Mouse (Mus musculus): ENCODE data around the gene Traf7. TPM values are rescaled to one million over a fixed set of nuclear protein-coding genes. Genes with fewer than 3 reads are reported as not detected.

Gene Traf7
- polyA plus RNA-seq, 1 experiment = 108 TPM

- Histone ChIP-seq H3K27ac (ENCODE audit: control insufficient read depth, insufficient read depth, low read depth, low read length, poor library complexity) (no peak overlapping the region), H3K4me1 (ENCODE audit: control insufficient read depth, insufficient read depth, low read length) (peaks cover 4% of the 10 kb centered on the region), H3K4me3 (replicated peaks; ENCODE audit: control insufficient read depth, low read depth, low read length) (no peak overlapping the region)
- TF ChIP-seq CTCF (IDR thresholded peaks at IDR 0.05; ENCODE audit: control insufficient read depth, insufficient read depth, low read length) = no peak
- TF ChIP-seq POLR2A (IDR thresholded peaks at IDR 0.05; ENCODE audit: borderline replicate concordance, control insufficient read depth, low read depth, low read length) = no peak
- 33% methylated on average over 3 of the region's 3 CpGs for WGBS
Measured at GRCm38 (mm10) chr17:24537536-24537935, 9.8 kb upstream of the Traf7 start.

- Histone ChIP-seq H3K4me3 (replicated peaks; ENCODE audit: control insufficient read depth, low read depth, low read length) (no peak overlapping the region), H3K4me1 (ENCODE audit: control insufficient read depth, insufficient read depth, low read length) (peaks cover 4% of the 10 kb centered on the region), H3K27ac (ENCODE audit: control insufficient read depth, insufficient read depth, low read depth, low read length, poor library complexity) (no peak overlapping the region)
- TF ChIP-seq POLR2A (IDR thresholded peaks at IDR 0.05; ENCODE audit: borderline replicate concordance, control insufficient read depth, low read depth, low read length) (no peak), CTCF (IDR thresholded peaks at IDR 0.05; ENCODE audit: control insufficient read depth, insufficient read depth, low read length) (no peak)
- WGBS = 74% methylated on average over 5 of the region's 5 CpGs
Measured at GRCm38 (mm10) chr17:24535300-24535699, 7.6 kb upstream of the Traf7 start.

- H3K4me3 ChIP-seq (replicated peaks; ENCODE audit: control insufficient read depth, low read depth, low read length) = peak within 1 kb of the TSS; percentile 48
- no peak for TF ChIP-seq POLR2A (IDR thresholded peaks at IDR 0.05; ENCODE audit: borderline replicate concordance, control insufficient read depth, low read depth, low read length)
- TF ChIP-seq CTCF (IDR thresholded peaks at IDR 0.05; ENCODE audit: control insufficient read depth, insufficient read depth, low read length) = no peak
- no peak within 1 kb of the TSS; the same call in 1 of the 2 replicates for H3K27ac ChIP-seq (ENCODE audit: control insufficient read depth, insufficient read depth, low read depth, low read length, poor library complexity)
- peaks cover 7% of the 10 kb centered on the region for H3K4me1 ChIP-seq (ENCODE audit: control insufficient read depth, insufficient read depth, low read length)
- 73% methylated on average over 8 of the region's 8 CpGs for WGBS
Measured at GRCm38 (mm10) chr17:24534160-24534718, 6.5 kb upstream of the Traf7 start, which contains the start of gene Rab26. Rab26 (minus strand) TSS chr17:24534210.

GRCm38 (mm10) chr17:24533099-24533992, 5.6 kb upstream of the Traf7 start:
- 16% methylated on average over 53 of the region's 53 CpGs for WGBS
- no peak overlapping the region; the same call in 1 of the 2 replicates for H3K27ac ChIP-seq (ENCODE audit: control insufficient read depth, insufficient read depth, low read depth, low read length, poor library complexity)
- H3K4me1 ChIP-seq (ENCODE audit: control insufficient read depth, insufficient read depth, low read length) = peaks cover 10% of the 10 kb centered on the region
- TF ChIP-seq CTCF (IDR thresholded peaks at IDR 0.05; ENCODE audit: control insufficient read depth, insufficient read depth, low read length) (no peak), POLR2A (IDR thresholded peaks at IDR 0.05; ENCODE audit: borderline replicate concordance, control insufficient read depth, low read depth, low read length) (peak; percentile 5; the same call in 1 of the 2 replicates)
- H3K4me3 ChIP-seq (replicated peaks; ENCODE audit: control insufficient read depth, low read depth, low read length) = peak overlapping the region; percentile 48

GRCm38 (mm10) chr17:24532045-24532444, 4.3 kb upstream of the Traf7 start:
- Histone ChIP-seq H3K4me3 (replicated peaks; ENCODE audit: control insufficient read depth, low read depth, low read length) (no peak overlapping the region), H3K4me1 (ENCODE audit: control insufficient read depth, insufficient read depth, low read length) (peaks cover 10% of the 10 kb centered on the region), H3K27ac (ENCODE audit: control insufficient read depth, insufficient read depth, low read depth, low read length, poor library complexity) (no peak overlapping the region)
- WGBS = 82% methylated on average over 7 of the region's 7 CpGs
- TF ChIP-seq CTCF (IDR thresholded peaks at IDR 0.05; ENCODE audit: control insufficient read depth, insufficient read depth, low read length) = no peak
- TF ChIP-seq POLR2A (IDR thresholded peaks at IDR 0.05; ENCODE audit: borderline replicate concordance, control insufficient read depth, low read depth, low read length) = no peak

- 83% methylated on average over 3 of the region's 3 CpGs for WGBS
- no peak for TF ChIP-seq CTCF (IDR thresholded peaks at IDR 0.05; ENCODE audit: control insufficient read depth, insufficient read depth, low read length)
- no peak for TF ChIP-seq POLR2A (IDR thresholded peaks at IDR 0.05; ENCODE audit: borderline replicate concordance, control insufficient read depth, low read depth, low read length)
- no peak overlapping the region for H3K27ac ChIP-seq (ENCODE audit: control insufficient read depth, insufficient read depth, low read depth, low read length, poor library complexity)
- H3K4me3 ChIP-seq (replicated peaks; ENCODE audit: control insufficient read depth, low read depth, low read length) = no peak overlapping the region
- peaks cover 10% of the 10 kb centered on the region for H3K4me1 ChIP-seq (ENCODE audit: control insufficient read depth, insufficient read depth, low read length)
Measured at GRCm38 (mm10) chr17:24531064-24531463, 3.3 kb upstream of the Traf7 start.

GRCm38 (mm10) chr17:24530361-24531050, 2.8 kb upstream of the Traf7 start:
- Histone ChIP-seq H3K4me1 (ENCODE audit: control insufficient read depth, insufficient read depth, low read length) (peaks cover 10% of the 10 kb centered on the region), H3K27ac (ENCODE audit: control insufficient read depth, insufficient read depth, low read depth, low read length, poor library complexity) (no peak overlapping the region)

GRCm38 (mm10) chr17:24529883-24530282, 2.1 kb upstream of the Traf7 start:
- Histone ChIP-seq H3K4me1 (ENCODE audit: control insufficient read depth, insufficient read depth, low read length) (peaks cover 10% of the 10 kb centered on the region), H3K27ac (ENCODE audit: control insufficient read depth, insufficient read depth, low read depth, low read length, poor library complexity) (no peak overlapping the region; the same call in 1 of the 2 replicates), H3K4me3 (replicated peaks; ENCODE audit: control insufficient read depth, low read depth, low read length) (no peak overlapping the region)
- TF ChIP-seq POLR2A (IDR thresholded peaks at IDR 0.05; ENCODE audit: borderline replicate concordance, control insufficient read depth, low read depth, low read length) (0 out of 2 replicates have a peak, but pooled peaks have one; percentile 11), CTCF (IDR thresholded peaks at IDR 0.05; ENCODE audit: control insufficient read depth, insufficient read depth, low read length) (no peak)
- WGBS = 48% methylated on average over 5 of the region's 5 CpGs

More at GRCm38 (mm10) chr17:24530361-24531050, 2.8 kb upstream of the Traf7 start:
- 64% methylated on average over 8 of the region's 8 CpGs for WGBS
- TF ChIP-seq CTCF (IDR thresholded peaks at IDR 0.05; ENCODE audit: control insufficient read depth, insufficient read depth, low read length) = no peak
- no peak for TF ChIP-seq POLR2A (IDR thresholded peaks at IDR 0.05; ENCODE audit: borderline replicate concordance, control insufficient read depth, low read depth, low read length)
- H3K4me3 ChIP-seq (replicated peaks; ENCODE audit: control insufficient read depth, low read depth, low read length) = no peak overlapping the region
